Comparison of ENCODE assay signal across 13 mouse cellular contexts in the genomic region with DNA sequence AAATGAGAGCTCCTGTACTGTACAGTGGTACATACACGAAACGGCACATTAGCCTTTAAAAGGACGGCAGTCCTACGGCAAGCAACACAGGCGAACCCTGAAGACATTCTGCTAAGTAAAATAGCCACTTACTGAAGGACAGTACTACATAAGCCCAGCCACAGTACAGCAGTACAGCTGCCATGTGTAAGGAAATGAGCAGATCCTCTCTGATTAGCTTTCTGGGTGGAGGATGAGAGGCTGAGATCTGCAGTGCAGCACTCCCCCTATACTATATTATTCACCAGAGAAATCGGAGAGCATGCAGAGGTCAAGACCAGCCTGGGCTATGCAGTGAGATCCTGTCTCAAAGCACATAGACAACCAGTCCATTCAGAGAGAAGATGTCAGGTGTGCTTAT.
"Had no signal": no experiment of that assay in that cellular context is flagged by ENCODE, and none has a peak within 500 bp of the region (broad histone marks: within the 10 kb centered on the region; RNA-seq: fewer than 3 reads in every experiment).

No protein-coding gene starts in this region.

- H3K36me3 ChIP-seq: limb, embryonic 15.5 days; midbrain, embryonic 15.5 days; neural tube, embryonic 13.5 days had no signal

- H3K4me2 ChIP-seq: limb, embryonic 15.5 days; lung, embryonic 14.5 days; midbrain, embryonic 11.5 days; midbrain, embryonic 15.5 days; neural tube, embryonic 13.5 days had no signal

- H3K4me3 ChIP-seq: limb, embryonic 15.5 days; midbrain, embryonic 15.5 days; neural tube, embryonic 13.5 days had no signal

- ATAC-seq: intestine, embryonic 16.5 days; midbrain, embryonic 15.5 days had no signal

- H3K9me3 ChIP-seq: limb, embryonic 15.5 days; midbrain, embryonic 15.5 days; neural tube, embryonic 13.5 days had no signal

- H3K27ac ChIP-seq: limb, embryonic 15.5 days; midbrain, embryonic 15.5 days; neural tube, embryonic 13.5 days had no signal

- DNase-seq: kidney, adult 8-10 months; kidney, postnatal 25 days; lung, embryonic 14.5 days; lung, postnatal 14 days; retina, postnatal 1 day; right cerebral cortex, postnatal 4 days; spleen, adult 18-20 months; thymus, postnatal 4 days had no signal

- H3K27me3 ChIP-seq: limb, embryonic 15.5 days; midbrain, embryonic 15.5 days; neural tube, embryonic 13.5 days had no signal

- H3K9ac ChIP-seq: limb, embryonic 15.5 days; lung, embryonic 14.5 days; midbrain, embryonic 15.5 days; neural tube, embryonic 13.5 days had no signal
